Mouse (Mus musculus): ENCODE results near the gene Olfr1305. TPM values are rescaled to one million over a fixed set of nuclear protein-coding genes. Genes with fewer than 3 reads are reported as not detected.

Olfr1305 gene
- total RNA-seq (2015) (not detected in 2 replicates), total RNA-seq (2017) (not detected in 2 replicates)

DNA sequence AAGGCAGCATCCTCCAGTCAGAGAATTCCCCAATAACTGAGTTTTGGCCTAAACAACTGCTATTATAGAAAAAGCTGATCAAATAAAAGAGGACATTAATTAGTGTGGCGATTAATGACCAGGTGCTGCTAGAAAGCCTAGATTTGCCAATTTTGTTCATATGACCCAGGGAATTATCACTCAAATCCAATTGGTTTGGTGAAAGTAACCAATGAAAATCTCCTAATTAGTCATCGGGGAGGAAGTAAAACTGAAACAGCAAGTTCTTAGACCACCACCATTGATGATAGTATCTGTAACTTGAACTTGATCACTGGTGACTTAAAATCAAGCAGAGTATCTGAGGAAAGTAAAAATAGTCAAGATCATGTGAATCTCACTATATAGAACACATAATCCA lies at the start of gene Olfr1305:
Gene Olfr1305 (minus strand): TSS at position 101 of the 400 bp plus-strand sequence.
- ATAC-seq (ENCODE audit: poor library complexity, severe bottlenecking), result no peak

DNA sequence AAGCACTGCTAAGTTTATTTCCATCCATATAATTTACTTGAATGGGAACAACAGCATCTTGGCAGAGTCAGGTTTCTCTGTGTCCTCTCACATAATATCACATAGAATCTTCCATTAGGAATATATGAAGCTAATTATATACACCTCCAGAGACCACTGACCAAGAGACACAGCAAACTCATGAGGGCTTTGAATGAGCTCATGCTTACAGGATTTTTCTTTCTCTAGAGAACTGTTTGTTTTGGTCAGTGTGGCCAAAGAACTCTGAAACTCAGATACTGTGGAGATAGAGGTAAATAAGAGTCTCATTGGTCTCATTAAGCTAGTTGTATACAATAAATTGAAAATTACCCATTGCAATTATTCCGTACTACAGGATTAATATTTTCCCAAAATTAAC lies 39.2 kb upstream of the Olfr1305 start, which contains the start of gene Olfr1306:
Gene Olfr1306 (minus strand): TSS at position 101 of the 400 bp plus-strand sequence.
- no peak for ATAC-seq (ENCODE audit: poor library complexity, severe bottlenecking)

DNA sequence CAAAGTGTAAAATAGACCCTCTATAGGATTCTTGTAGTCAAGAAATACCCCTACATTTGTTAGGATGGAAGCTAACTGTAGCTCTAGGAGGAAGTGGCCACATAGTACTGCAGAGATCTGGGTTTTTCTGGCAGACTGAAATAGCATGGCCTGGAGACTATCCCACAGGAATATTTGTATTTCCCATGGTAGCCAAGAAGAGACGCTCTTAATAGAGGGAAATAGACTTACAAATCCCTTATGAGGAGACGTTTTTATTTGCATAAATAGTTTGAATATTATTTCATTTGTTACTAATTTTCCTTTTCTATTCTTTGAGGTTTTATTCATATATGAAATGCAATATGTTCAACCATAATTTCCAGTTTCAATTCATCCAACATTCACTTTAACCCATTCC lies 56.7 kb downstream of the Olfr1305 start, which contains the start of gene Olfr1303:
Gene Olfr1303 (minus strand): TSS at position 101 of the 400 bp plus-strand sequence.
- no peak for ATAC-seq (ENCODE audit: poor library complexity, severe bottlenecking)

Other genes starting within 250 kb of the Olfr1305 start
- gene Olfr1298, start 227.9 kb downstream of the Olfr1305 start, total RNA-seq (2015), result not detected in 2 replicates
- gene Olfr1298, start 227.9 kb downstream of the Olfr1305 start, total RNA-seq (2017), result not detected in 2 replicates
- not detected in 2 replicates for gene Olfr1299, start 215.7 kb downstream of the Olfr1305 start, total RNA-seq (2015)
- gene Olfr1299, start 215.7 kb downstream of the Olfr1305 start, total RNA-seq (2017), result not detected in 2 replicates
- not detected in 2 replicates for gene Olfr1301, start 126.1 kb downstream of the Olfr1305 start, total RNA-seq (2015)
- gene Olfr1301, start 126.1 kb downstream of the Olfr1305 start, total RNA-seq (2017), result not detected in 2 replicates
- gene Olfr1302, start 99.7 kb downstream of the Olfr1305 start, total RNA-seq (2015), result not detected in 2 replicates
- not detected in 2 replicates for gene Olfr1302, start 99.7 kb downstream of the Olfr1305 start, total RNA-seq (2017)
- gene Olfr1303, start 56.8 kb downstream of the Olfr1305 start, total RNA-seq (2015), result not detected in 2 replicates
- not detected in 2 replicates for gene Olfr1303, start 56.8 kb downstream of the Olfr1305 start, total RNA-seq (2017)
- not detected in 2 replicates for gene Olfr1306, start 39.1 kb upstream of the Olfr1305 start, total RNA-seq (2015)
- gene Olfr1306, start 39.1 kb upstream of the Olfr1305 start, total RNA-seq (2017), result not detected in 2 replicates
- gene Olfr1307, start 72.3 kb upstream of the Olfr1305 start, total RNA-seq (2015), result under 0.01 TPM in 1 of 2 replicates, not detected in the other
- gene Olfr1307, start 72.3 kb upstream of the Olfr1305 start, total RNA-seq (2017), result not detected in 2 replicates
- not detected in 2 replicates for gene Olfr1308, start 87.8 kb upstream of the Olfr1305 start, total RNA-seq (2015)
- not detected in 2 replicates for gene Olfr1308, start 87.8 kb upstream of the Olfr1305 start, total RNA-seq (2017)
- gene Olfr1309, start 113.1 kb upstream of the Olfr1305 start, total RNA-seq (2015), result not detected in 2 replicates
- gene Olfr1309, start 113.1 kb upstream of the Olfr1305 start, total RNA-seq (2017), result not detected in 2 replicates
- not detected in 2 replicates for gene Olfr1310, start 135.6 kb upstream of the Olfr1305 start, total RNA-seq (2015)
- not detected in 2 replicates for gene Olfr1310, start 135.6 kb upstream of the Olfr1305 start, total RNA-seq (2017)
- not detected in 2 replicates for gene Olfr1311, start 147.3 kb upstream of the Olfr1305 start, total RNA-seq (2015)
- gene Olfr1311, start 147.3 kb upstream of the Olfr1305 start, total RNA-seq (2017), result not detected in 2 replicates
- not detected in 2 replicates for gene Olfr1312, start 173.1 kb upstream of the Olfr1305 start, total RNA-seq (2015)
- gene Olfr1312, start 173.1 kb upstream of the Olfr1305 start, total RNA-seq (2017), result not detected in 2 replicates
- gene Olfr1313, start 200.7 kb upstream of the Olfr1305 start, total RNA-seq (2015), result not detected in 2 replicates
- gene Olfr1313, start 200.7 kb upstream of the Olfr1305 start, total RNA-seq (2017), result 0.51 TPM in 1 of 2 replicates, not detected in the other
- not detected in 2 replicates for gene Olfr1314, start 219.6 kb upstream of the Olfr1305 start, total RNA-seq (2015)
- gene Olfr1314, start 219.6 kb upstream of the Olfr1305 start, total RNA-seq (2017), result not detected in 2 replicates
- not detected in 2 replicates for gene Olfr1315-ps1, start 238.3 kb upstream of the Olfr1305 start, total RNA-seq (2015)
- gene Olfr1315-ps1, start 238.3 kb upstream of the Olfr1305 start, total RNA-seq (2017), result not detected in 2 replicates